Mouse (Mus musculus) layer of hippocampus, adult 2 months (tissue): ENCODE measurements around the gene Psg16. TPM values are rescaled to one million over a fixed set of nuclear protein-coding genes. Genes with fewer than 3 reads are reported as not detected.
A peak's percentile ranks its signal among the peaks of the same experiment; 100 is the strongest.
"Not testable (repeated sequence)": the region's sequence is repeated elsewhere in the genome, so short reads cannot be mapped to it uniquely, and the experiment has no call there.

Experiments
- DNase-seq, 2 experiments: peaks; one replicate each; pipeline ENCODE4 v3.0.0; 2022; ENCODE audit warnings: low spot score in 2 of 2
- H3K27ac ChIP-seq: fragments of 200-600 bp; 2 replicates; pipeline ENCODE4 v1.8.1; 2022
- H3K4me3 ChIP-seq: fragments of 200-600 bp; 2 replicates; pipeline ENCODE4 v1.8.1; 2022; ENCODE audit warnings: mild to moderate bottlenecking
- CTCF ChIP-seq: fragments of 200-600 bp; conservative IDR thresholded peaks from 2 replicates; pipeline ENCODE4 v1.8.1; 2022; ENCODE audit warnings: antibody characterized with exemption, mild to moderate bottlenecking, moderate library complexity
- total RNA-seq, 2 experiments: library from RNA; stranded (reverse); gene quantifications; 2 replicates each; pipeline ENCODE4 v1.2.3; 2021

Gene Psg16
- total RNA-seq, 2 experiments from 2014 or later: 3.5 to 4.1 TPM

DNA sequence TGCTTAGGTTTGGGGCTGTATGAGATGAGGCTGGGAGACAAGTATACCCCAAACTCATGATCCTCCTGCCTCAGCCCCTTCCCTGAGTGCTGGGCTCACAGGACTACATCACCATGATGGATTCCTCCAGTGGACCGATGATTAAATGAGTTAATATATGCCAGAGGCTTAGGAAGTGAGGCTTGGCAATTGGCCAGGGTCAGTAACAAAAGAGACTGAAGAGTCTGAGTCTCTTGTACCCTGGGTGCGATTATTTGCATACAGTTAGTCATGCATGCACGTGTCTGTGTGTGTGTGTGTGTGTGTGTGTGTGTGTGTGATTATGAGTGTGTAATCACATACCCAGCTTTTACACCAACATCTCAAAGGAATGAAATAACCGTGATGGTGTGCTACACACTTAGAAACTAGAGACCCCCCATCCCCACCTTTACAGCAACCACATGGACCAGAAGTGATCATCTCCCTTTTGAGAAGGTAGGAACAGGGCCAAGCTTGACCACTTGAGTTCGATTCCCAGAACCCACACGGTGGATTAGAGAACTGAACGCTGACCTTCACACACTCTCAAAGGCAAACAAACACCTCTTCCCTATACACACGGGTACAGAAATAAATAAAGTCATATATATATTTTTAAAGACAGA is 14.9 kb upstream of the Psg16 start:
- TF ChIP-seq CTCF: no peak
- H3K27ac ChIP-seq: peak overlapping the region; percentile 94
- no peak for DNase-seq
- H3K4me3 ChIP-seq: no peak overlapping the region; the same call in 1 of the 2 replicates

- no peak overlapping the region for H3K4me3 ChIP-seq
- DNase-seq: no peak
- H3K27ac ChIP-seq: peak overlapping the region; percentile 94
- no peak for TF ChIP-seq CTCF
Measured at GRCm38 (mm10) chr7:17059463-17059844, 14.4 kb upstream of the Psg16 start.

GRCm38 (mm10) chr7:17060031-17060781 is 13.6 kb upstream of the Psg16 start:
- no peak for TF ChIP-seq CTCF
- H3K27ac ChIP-seq: peak overlapping the region; percentile 94
- DNase-seq: peak; percentile 84 to 94
- H3K4me3 ChIP-seq: peak overlapping the region; percentile 42

DNA sequence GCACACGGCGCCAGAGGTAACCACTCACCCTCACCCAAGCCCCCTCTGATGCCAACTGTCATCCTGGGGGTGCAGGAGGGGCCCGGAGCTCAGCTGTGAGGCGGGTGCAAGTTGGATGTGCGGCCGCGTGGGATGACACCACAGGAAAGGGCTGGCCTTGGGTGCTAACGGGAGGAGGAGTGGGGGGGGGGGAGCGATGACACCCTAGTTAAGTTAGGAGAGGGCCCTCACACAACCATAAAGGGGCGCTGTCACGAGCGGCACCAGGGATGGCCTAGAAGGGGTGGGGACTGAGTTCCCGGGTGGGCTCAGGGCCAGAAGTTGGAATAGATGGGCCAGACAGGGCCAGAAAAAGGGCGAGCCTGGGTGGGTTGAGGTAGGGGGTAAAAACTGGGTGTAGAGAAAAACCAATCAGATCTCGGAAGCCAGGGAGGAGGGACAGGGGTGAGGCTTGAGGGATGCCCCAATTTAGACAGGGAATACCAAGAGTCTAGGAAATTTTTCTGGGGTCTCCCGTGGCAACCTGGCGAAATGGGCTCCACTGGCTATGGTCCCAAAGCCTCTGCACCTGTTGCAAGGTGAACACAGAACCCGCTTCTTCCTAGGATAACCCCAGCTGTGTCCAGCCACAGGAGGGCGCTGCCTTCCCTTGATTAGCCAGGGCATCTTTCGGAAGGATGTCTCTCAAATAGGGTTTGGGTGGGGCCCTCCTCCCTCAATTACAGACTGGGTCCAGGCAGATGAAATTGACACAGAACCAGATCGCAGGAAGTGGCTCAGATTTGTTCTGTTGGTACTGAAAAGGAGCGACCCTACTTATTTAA is 12.8 kb upstream of the Psg16 start:
- peak in 1 of 2 experiments; percentile 37 for DNase-seq
- H3K27ac ChIP-seq: peak overlapping the region; percentile 94
- TF ChIP-seq CTCF: peak; percentile 68
- peak overlapping the region; percentile 47 for H3K4me3 ChIP-seq

- Histone ChIP-seq H3K27ac (peak within 1 kb of the TSS; percentile 94), H3K4me3 (peak within 1 kb of the TSS; percentile 47)
- no peak for TF ChIP-seq CTCF
- peak; percentile 42 to 51 for DNase-seq
Measured at GRCm38 (mm10) chr7:17062389-17062788, 11.5 kb upstream of the Psg16 start, which contains the start of gene Hif3a. TSS of gene Hif3a (minus strand) at chr7:17062427.

DNA sequence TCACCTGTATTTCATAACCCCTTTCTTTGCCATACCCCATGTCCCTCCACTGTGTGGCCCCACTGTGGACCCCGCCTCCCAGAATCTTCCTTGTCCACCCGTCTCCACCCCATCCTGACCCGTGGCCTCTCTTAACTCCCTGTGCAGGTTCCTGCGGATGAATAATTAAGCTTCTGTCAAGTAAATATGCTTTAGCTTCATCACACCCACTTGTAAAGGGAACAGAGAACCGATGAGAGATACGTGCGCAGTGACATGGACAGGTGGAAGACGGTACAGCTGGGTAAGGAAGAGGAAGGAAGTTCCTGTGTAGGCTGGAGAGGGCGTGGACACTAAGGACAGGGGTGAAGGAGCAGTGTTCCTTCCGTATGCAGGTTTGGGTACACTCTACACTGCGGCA is 11.0 kb upstream of the Psg16 start:
- no peak for TF ChIP-seq CTCF
- peak overlapping the region; percentile 94; the same call in 1 of the 2 replicates for H3K27ac ChIP-seq
- peak overlapping the region; percentile 47 for H3K4me3 ChIP-seq
- DNase-seq: no peak

GRCm38 (mm10) chr7:17065620-17066019 is 8.2 kb upstream of the Psg16 start:
- no peak overlapping the region for H3K27ac ChIP-seq
- no peak for TF ChIP-seq CTCF
- DNase-seq: no peak
- no peak overlapping the region for H3K4me3 ChIP-seq

GRCm38 (mm10) chr7:17066412-17066811 is 7.4 kb upstream of the Psg16 start:
- Histone ChIP-seq H3K4me3 (no peak overlapping the region), H3K27ac (no peak overlapping the region)
- peak; percentile 72 to 94 for DNase-seq
- peak; percentile 95 for TF ChIP-seq CTCF

DNA sequence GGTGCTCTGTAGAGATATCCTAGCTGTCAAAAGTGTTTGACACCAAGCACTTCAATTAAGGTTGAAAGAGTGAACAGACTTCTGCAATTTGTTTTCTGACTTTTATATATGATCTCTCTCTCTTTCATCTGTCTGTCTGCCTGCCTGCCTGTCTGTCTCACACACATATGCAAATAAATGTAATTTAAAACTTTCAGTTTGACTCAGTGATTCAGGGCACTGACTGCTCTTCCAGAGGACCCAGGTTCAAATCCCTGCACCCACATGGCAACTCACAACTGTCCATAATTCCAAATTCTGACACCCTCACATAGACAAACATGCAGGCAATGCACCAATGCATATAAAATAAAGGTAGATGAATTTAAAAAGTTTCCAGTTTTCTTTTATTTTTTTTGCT is 6.8 kb upstream of the Psg16 start:
- Histone ChIP-seq H3K27ac (no peak overlapping the region), H3K4me3 (no peak overlapping the region)
- no peak for TF ChIP-seq CTCF
- no peak for DNase-seq

GRCm38 (mm10) chr7:17067651-17068050 is 6.2 kb upstream of the Psg16 start:
- not testable (repeated sequence) for DNase-seq

DNA sequence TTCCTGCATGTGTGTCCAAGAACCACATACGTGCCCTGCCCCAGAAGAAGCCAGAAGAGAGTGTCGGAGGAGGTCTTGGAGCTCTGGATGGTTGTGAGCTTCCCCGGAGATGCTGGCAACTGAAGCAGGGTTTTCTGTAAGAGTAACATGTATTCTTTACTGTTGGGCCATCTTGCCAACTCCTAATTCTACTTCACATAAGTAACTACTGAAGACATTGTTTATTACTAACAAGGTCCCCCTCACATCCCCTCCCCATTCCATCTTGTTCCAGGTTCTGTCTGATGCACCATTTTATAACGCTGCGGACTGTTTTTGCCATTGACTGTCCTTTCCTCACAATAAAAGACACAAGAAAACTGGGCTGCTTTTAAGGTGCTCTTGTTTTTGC is 332 bp upstream of the Psg16 start:
- no peak for DNase-seq
- TF ChIP-seq CTCF: no peak
- Histone ChIP-seq H3K4me3 (no peak overlapping the region), H3K27ac (no peak overlapping the region)

More at GRCm38 (mm10) chr7:17067651-17068050, 6.2 kb upstream of the Psg16 start:
- H3K4me3 ChIP-seq, H3K27ac ChIP-seq: not testable (repeated sequence)

- no peak for TF ChIP-seq CTCF
- Histone ChIP-seq H3K4me3 (no peak overlapping the region), H3K27ac (no peak overlapping the region)
- DNase-seq: no peak
Measured at GRCm38 (mm10) chr7:17076542-17076941, 2.7 kb downstream of the Psg16 start.

DNA sequence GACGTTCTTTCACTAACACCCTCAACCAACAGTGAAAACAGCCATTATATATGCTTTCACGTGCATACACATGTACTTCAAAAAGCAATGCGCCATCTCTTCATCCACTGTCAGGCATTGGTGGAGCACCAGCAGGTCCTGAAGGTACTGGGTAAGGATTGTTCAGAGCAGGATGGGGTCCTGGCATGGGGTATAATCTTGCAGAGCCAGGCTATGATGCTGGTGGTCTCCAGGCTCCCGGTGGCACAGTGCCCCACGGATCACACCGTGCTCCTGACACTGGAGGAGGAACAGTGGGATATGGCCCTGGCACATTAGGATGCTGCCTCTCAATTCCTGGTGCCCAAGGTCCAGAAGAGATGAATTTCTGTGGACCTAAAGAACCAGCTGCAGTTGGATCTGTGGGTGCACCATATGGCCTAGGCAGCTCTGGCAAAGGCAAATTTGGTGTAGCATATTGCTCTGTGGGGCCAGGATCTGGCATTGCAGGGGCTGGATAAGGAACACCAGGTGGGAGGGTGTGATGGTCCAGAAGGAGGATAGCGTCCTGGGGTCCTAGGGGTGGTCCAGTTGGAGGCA is 4.3 kb downstream of the Psg16 start:
- Histone ChIP-seq H3K4me3 (no peak overlapping the region), H3K27ac (no peak overlapping the region)
- DNase-seq: no peak
- no peak for TF ChIP-seq CTCF
